Mouse (Mus musculus) left cerebral cortex, adult 9 months (tissue): ENCODE results near the gene Slc4a4.
A peak's percentile ranks its signal among the peaks of the same experiment; 100 is the strongest.

ENCODE experiments used
- DNase-seq, 2 experiments: peaks; one replicate each; pipeline ENCODE4 v3.0.0; 2022; ENCODE audit warnings: low spot score in 2 of 2

Slc4a4 gene

GRCm38 (mm10) chr5:88917221-88917620, 30.6 kb downstream of the Slc4a4 start:
- no peak for DNase-seq

DNA sequence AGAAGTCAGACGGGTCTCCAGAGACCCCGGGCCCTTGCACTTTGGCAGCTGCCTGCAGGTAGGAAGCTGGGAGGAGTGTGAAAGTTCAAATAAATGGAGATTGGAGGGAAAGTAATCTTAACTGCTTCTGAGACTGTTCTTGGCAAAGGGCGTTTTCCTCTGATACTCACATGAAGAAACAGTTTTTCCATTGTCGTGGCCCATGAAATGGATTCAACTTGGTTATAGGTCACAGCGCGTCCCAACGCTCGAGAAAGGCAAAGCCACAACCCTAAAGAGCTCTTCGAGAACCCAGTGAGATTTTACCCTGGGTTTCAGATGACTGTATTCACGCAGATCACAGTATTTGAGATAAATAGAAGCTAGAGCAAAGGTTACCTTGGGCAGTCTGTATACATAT, 31.0 kb downstream of the Slc4a4 start:
- DNase-seq: no peak

- no peak for DNase-seq
Measured at GRCm38 (mm10) chr5:88918538-88918937, 31.9 kb downstream of the Slc4a4 start.

- no peak for DNase-seq
Measured at GRCm38 (mm10) chr5:88925576-88925975, 39.0 kb downstream of the Slc4a4 start.

- DNase-seq: peak in 1 of 2 experiments; percentile 57
Measured at GRCm38 (mm10) chr5:88928201-88928916, 41.7 kb downstream of the Slc4a4 start.

- peak; percentile 70 to 79 for DNase-seq
Measured at GRCm38 (mm10) chr5:88929392-88930094, 42.9 kb downstream of the Slc4a4 start.

- no peak for DNase-seq
Measured at GRCm38 (mm10) chr5:88930129-88930528, 43.5 kb downstream of the Slc4a4 start.

DNA sequence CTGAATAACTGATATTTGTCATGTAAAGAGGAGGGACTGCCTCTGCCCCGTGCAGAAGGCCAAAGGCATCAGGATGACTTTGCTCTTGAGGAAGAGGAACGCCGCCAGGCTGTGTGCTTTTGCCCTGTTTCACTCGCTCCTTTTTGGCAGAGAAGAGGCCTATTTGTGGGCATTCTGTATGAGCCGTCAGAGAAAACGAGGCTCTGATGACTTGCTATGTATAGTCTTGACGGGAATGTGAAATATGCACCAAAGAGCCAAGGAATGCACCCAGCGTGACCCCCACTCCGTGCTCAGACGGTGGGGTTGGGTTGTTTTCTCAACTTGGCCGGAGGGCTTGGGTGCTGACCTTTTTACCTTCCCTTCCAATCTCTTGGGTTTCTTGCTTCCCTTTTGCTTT, 44.0 kb downstream of the Slc4a4 start:
- no peak for DNase-seq

- no peak for DNase-seq
Measured at GRCm38 (mm10) chr5:88931176-88931575, 44.6 kb downstream of the Slc4a4 start.

DNA sequence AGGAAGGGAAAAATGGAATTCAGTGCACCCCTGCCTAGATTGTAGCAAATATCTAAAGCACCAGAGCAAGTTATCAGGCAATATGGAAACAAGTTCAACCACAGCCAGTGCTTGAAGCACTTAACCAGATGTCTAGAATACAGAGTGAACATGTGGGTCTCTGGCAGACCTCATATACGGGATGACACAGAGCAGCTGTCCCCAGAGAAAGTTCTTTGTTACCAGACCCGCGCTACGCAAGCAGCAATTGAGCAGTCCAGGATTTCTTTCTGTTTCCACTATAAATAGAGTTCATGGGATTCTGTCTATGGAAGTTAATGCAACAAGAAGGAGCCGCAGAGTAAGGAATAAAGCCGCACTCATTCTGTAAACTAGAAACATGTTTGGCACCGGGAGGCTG, 46.8 kb downstream of the Slc4a4 start:
- no peak for DNase-seq

DNA sequence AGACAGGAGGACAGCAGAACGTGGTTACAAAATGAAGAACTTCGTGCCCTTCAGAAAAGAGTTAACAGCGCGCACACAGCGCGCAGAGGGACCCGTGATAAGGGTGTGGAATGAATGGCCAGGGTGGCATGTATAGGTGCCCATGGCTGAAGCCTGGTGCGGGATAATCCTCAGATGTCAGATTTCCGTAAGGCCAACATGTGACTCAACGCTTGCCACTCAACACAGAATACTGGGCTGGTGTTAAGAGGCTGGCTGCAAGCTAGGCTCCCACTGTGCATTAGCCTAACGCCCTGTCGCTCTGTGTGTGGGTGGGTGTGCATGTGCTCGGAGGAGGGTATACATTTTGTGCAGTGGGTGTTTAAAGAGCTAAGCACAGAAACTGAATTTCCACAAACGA, 47.3 kb downstream of the Slc4a4 start:
- DNase-seq: peak; percentile 62 to 76

- no peak for DNase-seq
Measured at GRCm38 (mm10) chr5:88938208-88938607, 51.6 kb downstream of the Slc4a4 start.

GRCm38 (mm10) chr5:88939151-88939550, 52.5 kb downstream of the Slc4a4 start:
- no peak for DNase-seq

- DNase-seq: no peak
Measured at GRCm38 (mm10) chr5:88939782-88940181, 53.2 kb downstream of the Slc4a4 start.

DNA sequence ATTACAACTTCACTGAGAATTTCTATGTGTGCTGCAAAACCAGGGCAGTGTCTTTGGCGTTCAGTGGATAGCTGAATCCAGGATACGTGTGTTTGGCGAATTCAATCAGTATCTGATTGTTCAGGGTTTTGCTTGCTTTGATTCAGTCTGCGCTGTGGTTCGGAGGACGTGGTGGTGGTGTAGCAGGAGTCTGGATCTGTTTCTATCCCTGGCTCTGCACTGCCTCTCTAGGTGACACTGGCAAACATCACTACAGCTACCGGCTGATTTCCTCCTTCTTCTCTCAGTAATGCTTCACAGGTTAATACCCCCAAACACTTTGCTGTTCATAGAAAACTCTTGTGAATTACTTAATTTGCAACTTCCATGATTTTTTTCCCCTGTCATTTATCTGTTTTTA, 55.3 kb downstream of the Slc4a4 start:
- no peak for DNase-seq

DNA sequence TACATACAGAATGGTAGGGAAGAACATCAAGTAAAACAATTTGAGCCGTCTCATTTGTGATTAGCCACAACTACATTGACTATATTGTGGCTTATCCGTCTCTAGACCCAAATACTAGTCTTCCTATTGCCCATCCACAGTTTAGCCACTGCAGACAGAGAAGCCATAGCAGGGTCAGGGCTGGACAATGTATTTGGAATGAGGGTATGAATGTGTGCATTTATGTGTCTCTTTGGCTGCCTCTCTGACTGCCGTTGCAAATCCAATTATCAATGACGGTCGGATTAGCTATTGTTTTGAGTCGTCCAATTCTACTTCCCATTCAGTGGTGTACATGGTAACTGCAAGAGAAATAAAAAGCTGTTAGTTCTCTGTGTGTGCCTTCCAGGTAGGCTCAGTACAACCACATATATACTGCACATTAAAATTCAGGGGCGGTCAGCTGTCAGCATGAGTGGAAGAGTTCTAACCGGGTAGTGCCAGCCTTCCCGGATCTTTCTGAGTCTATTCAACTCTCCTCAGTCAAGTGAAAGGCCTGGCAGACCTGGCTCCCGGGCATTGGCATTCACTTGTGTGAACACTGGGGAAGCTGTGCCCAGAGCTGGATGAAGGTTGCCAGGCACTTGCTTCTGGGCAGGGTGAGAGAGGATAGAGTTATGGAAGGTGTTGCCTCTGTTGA, 59.2 kb downstream of the Slc4a4 start:
- DNase-seq: no peak

DNA sequence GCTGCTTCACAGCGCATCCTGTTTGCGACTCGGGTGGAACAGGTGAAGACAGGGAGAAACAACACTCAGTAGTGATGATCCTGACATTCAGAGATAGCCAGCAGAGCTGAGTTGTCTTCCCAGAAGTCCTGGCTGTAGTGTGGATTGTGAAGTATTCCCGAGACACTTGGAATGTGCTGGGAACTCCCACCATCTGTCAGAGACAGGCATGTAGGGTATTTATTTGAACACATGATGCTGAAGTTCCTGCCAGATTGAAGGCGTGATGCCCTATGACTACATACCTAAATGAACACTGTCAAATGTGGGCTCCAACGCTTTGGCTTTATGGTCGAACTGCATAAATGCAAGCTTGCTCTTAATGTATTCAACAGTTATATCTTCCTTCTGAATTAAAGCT, 63.7 kb downstream of the Slc4a4 start:
- no peak for DNase-seq

DNA sequence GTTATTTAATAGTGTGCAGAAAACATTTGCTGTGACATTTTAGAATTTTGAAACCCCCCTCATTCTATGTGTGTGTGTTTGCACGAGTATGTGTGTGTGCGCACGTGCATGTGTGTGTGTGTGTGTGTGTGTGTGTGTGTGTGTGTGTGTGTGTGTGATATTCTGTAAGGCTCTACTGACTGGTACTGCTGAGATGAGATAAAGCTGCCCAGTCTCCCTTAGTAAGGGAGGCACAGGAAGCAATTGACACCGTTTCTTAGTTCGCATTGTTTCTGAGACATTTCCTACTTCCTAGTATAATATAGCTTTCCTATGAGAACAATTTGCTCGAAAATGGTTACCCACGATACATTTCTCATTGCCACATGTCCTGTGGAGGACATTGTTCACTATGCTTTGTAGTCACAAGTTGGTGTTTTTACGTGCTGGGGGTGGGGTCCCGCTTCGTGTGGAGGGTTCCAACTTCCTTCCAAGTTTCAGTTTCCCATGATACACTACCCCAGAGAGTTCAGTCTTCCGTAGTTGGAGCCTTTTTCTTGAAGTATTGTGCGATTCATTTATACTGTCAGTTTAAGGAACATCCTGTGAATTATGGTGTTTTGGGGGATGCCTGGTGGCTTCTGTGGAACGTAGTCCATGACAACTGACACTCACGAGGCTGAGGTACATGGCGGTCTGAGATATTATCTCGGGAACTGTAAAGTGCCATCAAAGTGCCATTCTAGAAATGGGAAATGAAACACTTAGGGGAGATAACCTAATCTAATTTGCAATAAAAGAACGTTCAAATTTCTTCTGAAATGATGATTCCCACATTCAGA, 66.3 kb downstream of the Slc4a4 start:
- no peak for DNase-seq

GRCm38 (mm10) chr5:88957735-88958134, 71.1 kb downstream of the Slc4a4 start:
- DNase-seq: no peak

DNA sequence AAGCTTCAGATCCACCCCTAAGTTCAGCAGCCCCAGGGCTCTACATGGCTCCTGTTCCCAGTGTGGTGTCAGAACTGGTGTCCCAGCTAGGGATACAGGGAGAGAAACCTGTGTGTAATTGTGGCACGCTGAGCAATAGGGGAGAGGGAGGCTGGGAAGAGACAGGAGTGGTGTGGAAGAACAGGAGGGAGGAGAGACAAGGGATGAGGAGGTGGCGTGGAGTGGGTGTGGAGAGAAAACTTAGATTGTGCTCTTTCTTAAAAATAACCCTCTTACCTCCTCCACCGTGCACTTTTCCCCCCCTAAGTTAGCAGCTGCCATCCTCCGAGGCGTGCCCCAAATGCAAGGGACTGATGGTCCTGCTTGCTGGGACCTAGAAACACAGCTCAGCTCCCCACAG, 72.3 kb downstream of the Slc4a4 start:
- peak; percentile 65 to 72 for DNase-seq

GRCm38 (mm10) chr5:88959412-88959811, 72.8 kb downstream of the Slc4a4 start:
- no peak for DNase-seq
